Mouse (Mus musculus) lung, postnatal 0 days (tissue): ENCODE measurements around the gene Gm1604a.
"Not testable (repeated sequence)": the region's sequence is repeated elsewhere in the genome, so short reads cannot be mapped to it uniquely, and the experiment has no call there.

Source experiments
- CTCF ChIP-seq: IDR thresholded peaks from 2 replicates; pipeline ENCODE4 v1.5.1; 2016; ENCODE audit warnings: antibody characterized with exemption, mild to moderate bottlenecking
- EP300 ChIP-seq: IDR thresholded peaks from 2 replicates; pipeline ENCODE4 v1.6.1; 2016; ENCODE audit warnings: antibody characterized with exemption, mild to moderate bottlenecking, control low read depth

- TF ChIP-seq CTCF, EP300: not testable (repeated sequence)
These were observed 77.6 kb downstream of the Gm1604a start for GRCm38 (mm10) chr17:7102945-7103344.
